Mouse (Mus musculus) kidney, embryonic 14.5 days (tissue): ENCODE results near the gene Ylpm1. TPM values are rescaled to one million over a fixed set of nuclear protein-coding genes. Genes with fewer than 3 reads are reported as not detected.

Source experiments
- ATAC-seq: fragments of 200-750 bp; cut with Nextera tagmentation; 2 replicates; pipeline ENCODE4 v1.8.0; 2017; ENCODE audit warnings: moderate number of reproducible peaks, mild to moderate bottlenecking, moderate TSS enrichment, moderate library complexity; ENCODE audit not compliant: low FRiP score, low TSS enrichment
- H3K27ac ChIP-seq: fragments of 300-500 bp; sonication (generic); 2 replicates; pipeline ENCODE4 v1.5.1; 2014; ENCODE audit warnings: low read depth, mild to moderate bottlenecking, low read length, moderate library complexity, mixed read lengths
- H3K27me3 ChIP-seq: fragments of 300-500 bp; sonication (generic); 2 replicates; pipeline ENCODE4 v1.6.1; 2014; ENCODE audit warnings: mild to moderate bottlenecking, low read length; ENCODE audit not compliant: control insufficient read depth, insufficient read depth
- H3K36me3 ChIP-seq: fragments of 300-500 bp; sonication (generic); 2 replicates; pipeline ENCODE4 v1.6.1; 2014; ENCODE audit warnings: low read length, mixed read lengths; ENCODE audit not compliant: control insufficient read depth, insufficient read depth
- H3K4me1 ChIP-seq: fragments of 300-500 bp; sonication (generic); 2 replicates; pipeline ENCODE4 v1.6.1; 2014; ENCODE audit warnings: low read length, mixed read lengths; ENCODE audit not compliant: control insufficient read depth, insufficient read depth
- H3K4me2 ChIP-seq: fragments of 300-500 bp; sonication (generic); replicated peaks from 2 replicates; pipeline ENCODE4 v1.6.1; 2014; ENCODE audit warnings: low read depth, mild to moderate bottlenecking, low read length
- H3K4me3 ChIP-seq: fragments of 300-500 bp; sonication (generic); 2 replicates; pipeline ENCODE4 v1.5.1; 2014; ENCODE audit warnings: mild to moderate bottlenecking, low read length
- H3K9ac ChIP-seq: fragments of 300-500 bp; sonication (generic); 2 replicates; pipeline ENCODE4 v1.6.1; 2014; ENCODE audit warnings: low read depth, mild to moderate bottlenecking, low read length, moderate library complexity
- H3K9me3 ChIP-seq: fragments of 300-500 bp; sonication (generic); 2 replicates; pipeline ENCODE4 v1.6.1; 2016; ENCODE audit warnings: low read length; ENCODE audit not compliant: control insufficient read depth
- WGBS: fragments of 180-500 bp; shearing (Covaris S2); extraction: QIAGEN DNeasy Blood & Tissue Kit; methylation state at CpG from one replicate; pipeline ENCODE4 v1.1.7; 2014; 5-methylcytosine and 5-hydroxymethylcytosine counted together
- polyA plus RNA-seq: library from polyadenylated mRNA; unstranded; fragments of >200 nt; fragmentation: Nextera tagmentation; extraction: Ambion mirVana; gene quantifications from 2 replicates; pipeline ENCODE4 v1.2.1, GENCODE M21; 2014

Gene Ylpm1
- polyA plus RNA-seq, 1 experiment from 2014 or later, result 47.0 TPM

DNA sequence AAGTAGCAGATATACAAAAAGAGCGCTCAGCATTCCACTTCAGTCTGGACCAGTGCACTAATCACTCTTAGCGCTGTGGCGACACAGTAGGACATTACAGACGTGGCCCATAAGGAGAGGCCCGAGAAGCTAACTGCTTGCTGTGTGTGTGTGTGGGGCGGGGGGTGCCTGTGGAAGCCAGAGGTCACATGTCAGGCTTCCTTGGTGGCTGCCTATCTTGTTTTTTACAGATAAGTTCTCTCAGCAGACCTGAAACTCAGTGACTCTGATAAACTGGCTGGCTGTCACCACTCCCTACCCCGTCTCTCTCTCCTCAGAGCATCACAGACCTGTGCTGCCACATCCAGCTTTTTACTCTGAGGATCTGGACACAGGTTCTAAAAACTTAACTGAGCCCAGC, 33.5 kb upstream of the Ylpm1 start:
- 87% methylated on average over 7 of the region's 7 CpGs for WGBS
- no peaks in the 10 kb centered on the region for H3K27me3 ChIP-seq
- H3K27ac ChIP-seq, result no peak overlapping the region
- H3K9me3 ChIP-seq, result no peaks in the 10 kb centered on the region
- H3K4me2 ChIP-seq, result no peak overlapping the region
- no peaks in the 10 kb centered on the region for H3K4me1 ChIP-seq
- H3K4me3 ChIP-seq, result no peak overlapping the region
- 0 out of 2 replicates have a peak, but pooled peaks cover 6% of the 10 kb centered on the region for H3K36me3 ChIP-seq
- H3K9ac ChIP-seq, result no peak overlapping the region
- no peak for ATAC-seq

DNA sequence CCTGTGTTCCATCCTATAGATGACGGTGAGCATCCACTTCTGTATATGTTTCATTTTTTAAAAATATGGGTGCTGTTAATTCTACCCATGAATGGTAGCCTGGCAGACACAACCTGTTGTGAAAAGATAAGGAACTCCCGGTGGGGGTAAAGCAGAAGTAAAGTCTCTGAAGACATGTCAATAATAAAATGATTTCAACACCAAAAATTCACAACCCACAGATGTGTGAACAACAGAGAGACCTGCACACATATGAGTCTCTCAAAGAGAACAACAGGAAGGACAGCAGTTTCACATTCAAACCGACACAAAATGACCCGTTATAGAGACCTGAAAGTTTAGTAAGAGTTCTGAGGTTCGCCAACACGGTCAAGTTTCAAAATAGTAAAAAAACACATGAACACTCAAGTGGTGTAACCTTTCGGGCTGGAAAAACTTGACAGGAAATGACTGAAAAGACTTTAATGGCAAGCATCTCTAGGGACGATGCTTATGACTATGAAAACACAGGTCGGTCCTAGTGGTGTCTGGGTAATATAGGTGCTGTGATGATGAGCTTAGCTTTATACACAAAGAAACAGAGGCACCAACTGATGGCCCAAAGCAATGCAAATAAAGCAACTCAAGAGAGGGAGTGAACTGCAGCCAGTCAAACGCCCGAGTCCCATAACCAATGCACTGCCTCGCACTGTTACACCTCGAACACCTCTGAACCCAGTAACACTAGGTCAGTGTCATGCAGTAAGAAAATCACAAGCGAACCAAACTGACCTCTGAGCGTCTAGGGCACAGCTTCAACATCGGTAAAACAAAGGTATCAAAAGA, 27.1 kb upstream of the Ylpm1 start:
- H3K27me3 ChIP-seq, result no peaks in the 10 kb centered on the region
- H3K4me3 ChIP-seq, result peak overlapping the region; percentile 95; the same call in 1 of the 2 replicates
- ATAC-seq, result no peak
- H3K4me1 ChIP-seq, result peaks cover 11% of the 10 kb centered on the region
- WGBS, result 79% methylated on average over 16 of the region's 16 CpGs
- peaks cover 12% of the 10 kb centered on the region for H3K36me3 ChIP-seq
- H3K9ac ChIP-seq, result no peak overlapping the region
- no peak overlapping the region for H3K27ac ChIP-seq
- H3K4me2 ChIP-seq, result peak overlapping the region; percentile 89
- H3K9me3 ChIP-seq, result no peaks in the 10 kb centered on the region

DNA sequence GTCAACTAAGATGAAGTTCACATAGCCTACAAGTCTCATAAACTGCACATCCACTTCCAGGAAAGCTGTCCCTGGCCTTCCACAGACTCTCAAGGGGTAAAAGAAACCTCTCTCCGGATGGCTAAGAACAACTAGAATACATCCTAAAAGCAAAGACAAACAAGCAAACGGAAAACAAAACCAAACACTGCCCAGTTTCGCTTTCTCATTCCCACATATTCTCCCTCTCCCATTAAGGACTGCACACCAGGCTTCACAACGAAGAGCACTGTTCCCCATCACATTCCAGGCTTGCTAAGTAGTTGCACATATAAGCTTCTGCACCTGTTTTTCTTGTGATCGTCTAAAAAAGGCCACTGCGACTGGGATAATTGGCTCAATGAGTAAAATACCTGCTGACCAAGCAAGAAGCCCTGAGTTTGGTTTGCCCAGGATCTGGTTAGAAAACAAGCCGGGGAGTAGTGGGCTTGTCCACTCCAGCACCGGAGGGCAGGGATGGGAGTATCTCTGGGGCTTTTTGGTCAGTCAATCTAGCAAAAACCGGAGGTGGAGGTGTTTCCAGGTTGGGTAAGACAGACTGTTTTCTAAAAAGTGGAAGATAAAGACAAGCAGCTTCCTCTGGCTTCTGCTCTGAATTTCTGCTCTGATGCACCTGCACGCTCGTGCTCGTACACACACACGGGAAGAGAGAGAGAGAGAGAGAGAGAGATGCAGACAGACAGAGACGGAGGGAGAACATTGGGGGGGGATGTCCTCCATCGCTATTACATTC, 26.3 kb upstream of the Ylpm1 start:
- Histone ChIP-seq H3K27ac (no peak overlapping the region), H3K27me3 (no peaks in the 10 kb centered on the region), H3K4me2 (peak overlapping the region; percentile 89), H3K9me3 (no peaks in the 10 kb centered on the region), H3K9ac (peak overlapping the region; percentile 79), H3K36me3 (peaks cover 19% of the 10 kb centered on the region), H3K4me3 (peak overlapping the region; percentile 95), H3K4me1 (peaks cover 11% of the 10 kb centered on the region)
- ATAC-seq, result no peak
- WGBS, result 26% methylated on average over 15 of the region's 15 CpGs

DNA sequence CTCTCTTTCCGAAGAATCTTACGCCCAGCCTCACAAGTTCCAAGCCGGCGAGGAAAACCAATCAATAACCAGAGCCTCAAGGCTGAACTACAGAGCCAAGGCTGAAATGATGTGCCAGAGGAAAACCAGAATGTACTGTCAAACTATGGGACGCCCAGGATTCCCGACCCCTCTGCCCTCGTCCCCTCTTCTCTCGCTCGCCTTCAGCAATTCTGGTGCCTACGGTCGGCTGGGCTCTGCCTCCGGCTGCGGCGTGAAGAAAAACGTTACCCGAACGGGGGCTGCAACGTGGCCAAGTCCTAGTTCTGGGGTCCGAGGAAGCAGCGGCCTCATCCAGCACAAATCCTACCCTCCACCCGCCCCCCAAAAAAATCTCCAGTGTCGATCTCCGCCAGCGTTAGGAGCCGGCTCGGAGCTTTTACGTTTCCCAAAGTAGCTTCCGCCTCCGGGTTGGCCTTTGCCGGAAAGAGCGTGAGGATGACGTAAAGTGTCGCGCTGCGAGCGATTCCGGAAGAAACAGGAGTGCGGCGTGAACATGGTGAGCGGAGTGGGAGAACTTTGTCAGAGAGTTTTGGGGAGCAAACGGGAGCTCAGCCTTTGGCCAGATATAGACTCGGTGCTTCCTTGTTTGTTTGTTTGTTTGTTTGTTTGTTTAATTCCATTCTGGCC, 25.6 kb upstream of the Ylpm1 start, which contains the start of the genes Fcf1 and Arel1:
Gene Fcf1, plus strand, starts transcription at position 470 of the 669 bp plus-strand sequence.
Gene Arel1, minus strand, starts transcription at position 473 of the 669 bp plus-strand sequence.
- Histone ChIP-seq H3K36me3 (peaks cover 26% of the 10 kb centered on the region), H3K4me2 (peak within 1 kb of the TSS; percentile 89), H3K27ac (no peak within 1 kb of the TSS), H3K9ac (peak within 1 kb of the TSS; percentile 79), H3K4me1 (peaks cover 11% of the 10 kb centered on the region), H3K4me3 (peak within 1 kb of the TSS; percentile 95), H3K9me3 (no peaks in the 10 kb centered on the region), H3K27me3 (no peaks in the 10 kb centered on the region)
- peak; percentile 81 for ATAC-seq
- under 1% methylated on average over 41 of the region's 42 CpGs for WGBS

DNA sequence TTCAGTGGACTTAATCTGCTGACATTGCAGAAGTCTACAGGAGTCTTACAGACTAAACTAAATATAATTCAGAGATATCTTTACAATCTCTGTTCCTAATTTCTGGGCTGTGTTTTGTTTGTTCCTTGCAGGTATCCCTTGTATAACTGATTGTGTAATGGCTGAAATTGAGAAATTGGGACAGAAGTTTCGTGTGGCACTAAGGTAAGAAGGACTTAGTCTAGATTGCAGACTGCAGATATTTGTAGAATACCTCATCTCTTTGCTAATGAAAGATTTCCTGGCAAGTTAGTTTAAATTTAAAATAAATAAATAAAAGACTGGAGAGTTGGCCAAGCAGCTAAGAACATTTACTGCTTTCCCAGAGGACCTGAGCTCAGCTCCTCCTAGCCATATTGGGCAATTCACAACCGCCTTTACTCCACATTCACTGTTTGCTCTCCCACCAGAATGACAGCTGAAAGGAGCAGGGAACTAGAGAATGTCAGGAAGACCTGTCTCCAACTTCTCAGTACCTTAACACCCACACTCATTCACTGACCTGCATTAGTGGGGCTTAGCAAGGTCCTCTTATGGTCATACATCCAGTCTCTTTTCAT, 16.8 kb upstream of the Ylpm1 start:
- no peak overlapping the region for H3K27ac ChIP-seq
- no peaks in the 10 kb centered on the region for H3K4me1 ChIP-seq
- no peaks in the 10 kb centered on the region for H3K27me3 ChIP-seq
- ATAC-seq, result no peak
- H3K4me2 ChIP-seq, result no peak overlapping the region
- H3K9me3 ChIP-seq, result no peaks in the 10 kb centered on the region
- WGBS, result 90% methylated on average over 2 of the region's 2 CpGs
- H3K4me3 ChIP-seq, result no peak overlapping the region
- no peak overlapping the region for H3K9ac ChIP-seq
- H3K36me3 ChIP-seq, result peaks cover 76% of the 10 kb centered on the region

DNA sequence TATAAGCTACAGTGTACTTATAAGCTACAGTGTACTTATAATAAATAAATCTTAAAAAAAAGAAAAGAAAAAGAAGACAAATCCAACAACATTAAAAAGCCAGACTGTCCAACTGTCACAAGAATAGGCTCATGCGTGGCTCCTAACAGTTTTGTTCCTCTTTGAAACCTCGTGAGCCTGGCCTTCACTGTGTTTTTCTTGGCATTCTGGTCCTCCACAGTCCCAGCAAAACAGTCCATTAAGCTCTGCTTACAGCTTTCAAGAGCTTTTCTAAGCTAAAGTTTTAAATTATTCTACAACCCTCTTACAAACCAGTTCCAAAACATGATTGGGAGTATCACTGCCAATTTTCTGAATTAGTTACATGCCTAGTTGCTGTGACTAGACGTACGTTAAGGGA, 6.7 kb upstream of the Ylpm1 start:
- H3K9ac ChIP-seq, result no peak overlapping the region
- peaks cover 4% of the 10 kb centered on the region; the same call in 1 of the 2 replicates for H3K9me3 ChIP-seq
- no peak overlapping the region for H3K27ac ChIP-seq
- H3K4me2 ChIP-seq, result no peak overlapping the region
- H3K36me3 ChIP-seq, result no peaks in the 10 kb centered on the region
- H3K4me1 ChIP-seq, result no peaks in the 10 kb centered on the region
- 61% methylated on average over 4 of the region's 4 CpGs for WGBS
- ATAC-seq, result no peak
- H3K4me3 ChIP-seq, result no peak overlapping the region
- no peaks in the 10 kb centered on the region for H3K27me3 ChIP-seq

DNA sequence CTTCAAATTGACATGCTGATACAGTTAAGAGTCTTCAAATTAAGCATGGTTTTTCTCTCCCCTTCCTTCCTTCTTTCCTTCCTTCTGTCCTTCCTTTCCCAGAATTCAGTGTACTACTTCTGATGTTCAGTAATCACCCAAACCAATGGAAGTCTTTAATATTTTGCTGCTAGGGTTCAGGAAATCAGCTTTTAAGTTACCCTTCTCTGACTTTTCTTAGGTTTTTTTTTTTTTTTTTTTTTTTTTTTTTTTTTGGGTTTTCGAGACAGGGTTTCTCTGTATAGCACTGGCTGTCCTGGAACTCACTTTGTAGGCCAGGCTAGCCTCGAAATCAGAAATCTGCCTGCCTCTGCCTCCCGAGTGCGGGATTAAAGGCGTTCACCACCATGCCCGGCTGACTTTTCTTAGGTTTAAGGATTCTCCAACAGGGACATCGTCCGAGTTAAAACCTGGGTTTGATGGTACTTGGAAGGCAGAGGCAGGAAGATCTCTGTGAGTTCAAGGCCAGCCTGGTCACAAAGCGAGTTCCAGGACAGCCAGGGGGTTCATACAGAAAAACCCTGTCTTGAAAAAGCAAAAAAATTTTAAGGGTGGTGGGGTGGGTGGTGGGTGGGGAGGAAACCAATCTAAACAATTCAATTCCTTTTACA, 884 bp upstream of the Ylpm1 start:
- 93% methylated on average over 9 of the region's 9 CpGs for WGBS
- peaks cover 8% of the 10 kb centered on the region; the same call in 1 of the 2 replicates for H3K4me1 ChIP-seq
- H3K4me3 ChIP-seq, result peak overlapping the region; percentile 99
- H3K27ac ChIP-seq, result no peak overlapping the region
- H3K27me3 ChIP-seq, result no peaks in the 10 kb centered on the region
- ATAC-seq, result no peak
- H3K36me3 ChIP-seq, result no peaks in the 10 kb centered on the region
- H3K9ac ChIP-seq, result peak overlapping the region; percentile 37; the same call in 1 of the 2 replicates
- peaks cover 4% of the 10 kb centered on the region; the same call in 1 of the 2 replicates for H3K9me3 ChIP-seq
- H3K4me2 ChIP-seq, result peak overlapping the region; percentile 31
